Mouse (Mus musculus) layer of hippocampus, adult 9-11 months (tissue): ENCODE measurements around the gene Hax1.

Experiments
- DNase-seq: peaks from one replicate; pipeline ENCODE4 v3.0.0; 2022

Gene Hax1

GRCm38 (mm10) chr3:89998612-89999054 lies at the start of gene Hax1:
Hax1 (minus strand) TSS chr3:89998780.
- DNase-seq = peak; percentile 93

DNA sequence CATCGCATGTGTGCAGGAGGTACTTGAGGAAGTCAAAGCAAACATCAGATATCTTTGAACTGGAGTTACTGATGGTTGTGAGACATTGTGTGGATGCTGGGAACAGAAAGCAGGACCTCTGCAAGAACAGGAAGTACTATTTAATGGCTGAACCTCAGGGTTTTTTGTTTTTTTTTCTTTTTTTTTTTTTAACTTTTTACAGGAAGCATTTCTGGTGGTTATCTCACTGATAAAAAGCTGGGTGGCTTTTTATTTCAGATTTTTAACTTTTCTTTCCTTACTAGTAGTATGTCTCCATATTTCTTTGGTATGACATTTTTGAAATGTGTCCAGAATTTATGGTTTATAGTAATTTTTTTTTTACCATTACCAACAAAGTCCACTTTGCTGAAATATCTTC lies 37.7 kb upstream of the Hax1 start:
- DNase-seq = no peak

GRCm38 (mm10) chr3:90034653-90035052 lies 36.1 kb upstream of the Hax1 start:
- no peak for DNase-seq

DNA sequence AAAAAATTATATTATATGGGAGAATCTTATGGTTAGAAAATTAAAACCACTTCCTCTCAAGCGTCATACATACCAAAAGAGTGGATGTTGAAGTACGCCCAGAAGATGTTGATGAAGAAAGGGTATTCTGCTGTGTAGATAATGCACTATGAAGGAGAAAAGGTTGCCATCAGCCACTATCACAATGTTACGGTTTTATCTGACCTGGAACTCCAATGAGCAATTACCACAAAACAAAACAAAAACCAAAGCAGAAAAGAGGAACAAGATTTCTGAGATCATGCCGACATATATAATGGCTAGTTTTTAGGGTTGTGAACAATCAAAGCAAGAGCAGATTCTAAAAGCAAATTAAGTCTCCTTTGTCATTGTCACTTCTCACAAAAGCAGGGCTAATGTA lies 18.0 kb upstream of the Hax1 start:
- DNase-seq = no peak

DNA sequence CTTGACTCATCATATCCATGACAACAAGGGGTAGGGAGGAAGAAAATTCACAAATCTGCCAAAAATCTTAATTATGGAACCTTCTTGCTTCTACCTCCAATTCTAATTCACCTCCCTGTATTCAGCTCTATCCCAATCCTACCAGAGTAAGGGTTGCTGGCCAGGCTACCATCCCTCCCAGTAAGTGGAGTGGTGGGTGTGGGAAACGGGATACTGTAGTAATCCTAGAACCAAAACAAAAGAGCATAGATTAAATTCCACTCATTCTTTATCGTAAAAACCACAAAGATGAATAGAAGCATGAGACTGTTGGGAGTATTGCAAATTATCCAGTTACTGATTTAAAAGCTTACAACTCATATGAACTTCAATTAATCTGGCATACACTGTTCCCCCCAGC lies 11.7 kb upstream of the Hax1 start:
- DNase-seq = no peak

- DNase-seq = no peak
Measured at GRCm38 (mm10) chr3:90004091-90004796, 5.7 kb upstream of the Hax1 start.

DNA sequence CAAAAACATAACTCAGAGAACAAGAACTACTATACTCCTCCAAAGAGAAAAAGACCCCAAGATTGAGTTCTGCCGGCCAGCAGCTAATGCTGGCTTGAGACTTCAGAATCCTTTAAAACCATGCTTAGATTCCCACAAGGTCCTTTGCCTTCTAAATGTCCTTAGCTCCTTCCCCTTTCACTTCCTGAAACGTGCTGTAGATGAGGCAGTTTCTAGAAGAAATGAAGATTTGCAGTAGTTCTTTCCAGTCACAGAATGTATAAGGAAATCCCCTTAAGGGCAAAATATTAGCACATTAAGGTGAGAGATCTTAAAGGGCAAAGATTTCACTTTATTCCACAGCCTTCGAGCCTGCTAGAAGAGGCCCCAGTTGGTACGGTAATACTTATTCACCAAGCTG lies 1.2 kb upstream of the Hax1 start:
- DNase-seq = no peak

GRCm38 (mm10) chr3:89999090-89999489 lies 510 bp upstream of the Hax1 start:
- DNase-seq = no peak

- peak; percentile 12 for DNase-seq
Measured at GRCm38 (mm10) chr3:89997791-89998495, 637 bp downstream of the Hax1 start.

DNA sequence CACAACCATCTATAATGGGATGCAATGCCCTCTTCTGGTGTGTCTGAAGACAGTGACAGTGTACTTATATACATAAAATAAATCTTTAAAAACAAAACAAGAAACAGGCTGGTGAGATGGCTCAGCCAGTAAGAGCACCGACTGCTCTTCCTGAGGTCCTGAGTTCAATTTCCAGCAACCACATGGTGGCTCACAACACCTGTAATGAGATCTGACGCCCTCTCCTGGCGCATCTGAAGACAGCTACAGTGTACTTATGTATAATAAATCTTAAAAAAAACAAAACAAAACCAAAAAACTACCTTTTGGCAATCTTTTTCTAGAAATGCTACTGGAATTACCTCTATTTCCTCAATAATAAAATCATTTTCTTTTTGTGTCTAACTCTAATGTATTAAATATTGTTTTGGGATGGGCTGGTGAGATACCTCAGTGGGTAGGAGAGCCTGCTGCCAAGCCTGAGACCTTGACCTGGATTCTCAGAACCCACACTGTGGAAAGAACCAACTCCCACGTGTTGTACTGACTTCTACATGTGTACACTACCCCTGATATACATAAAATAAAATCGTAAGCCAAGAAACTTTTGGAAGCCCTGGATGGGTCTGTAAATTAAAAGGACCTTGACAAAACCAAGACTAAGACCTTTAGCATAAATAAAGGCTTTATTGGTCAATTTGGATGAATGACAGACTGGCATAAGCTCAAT lies 3.6 kb downstream of the Hax1 start:
- no peak for DNase-seq

- DNase-seq = no peak
Measured at GRCm38 (mm10) chr3:89987822-89988221, 10.8 kb downstream of the Hax1 start.

- no peak for DNase-seq
Measured at GRCm38 (mm10) chr3:89987211-89987610, 11.4 kb downstream of the Hax1 start.

GRCm38 (mm10) chr3:89982426-89982825 lies 16.2 kb downstream of the Hax1 start:
- DNase-seq = no peak

GRCm38 (mm10) chr3:89976859-89977258 lies 21.7 kb downstream of the Hax1 start:
- no peak for DNase-seq

DNA sequence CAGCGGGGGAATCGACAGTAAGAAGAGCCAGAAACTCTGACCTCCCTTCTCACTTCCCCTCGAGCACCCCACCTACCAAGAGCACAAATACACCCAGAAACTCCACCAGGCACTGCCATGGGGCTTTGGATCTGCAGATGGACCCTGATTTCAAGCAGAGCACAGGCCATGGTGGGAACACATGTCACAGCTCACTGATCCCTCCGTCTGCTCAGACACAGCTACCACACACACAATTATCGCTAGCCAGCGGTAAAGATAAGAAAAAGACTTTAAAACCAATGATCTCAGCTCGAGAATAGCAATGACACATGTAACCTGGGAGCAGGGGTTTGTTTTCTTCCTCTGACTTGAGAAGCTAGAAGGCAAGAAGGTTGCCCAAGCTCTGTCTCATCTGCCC lies 30.1 kb downstream of the Hax1 start:
- no peak for DNase-seq

DNA sequence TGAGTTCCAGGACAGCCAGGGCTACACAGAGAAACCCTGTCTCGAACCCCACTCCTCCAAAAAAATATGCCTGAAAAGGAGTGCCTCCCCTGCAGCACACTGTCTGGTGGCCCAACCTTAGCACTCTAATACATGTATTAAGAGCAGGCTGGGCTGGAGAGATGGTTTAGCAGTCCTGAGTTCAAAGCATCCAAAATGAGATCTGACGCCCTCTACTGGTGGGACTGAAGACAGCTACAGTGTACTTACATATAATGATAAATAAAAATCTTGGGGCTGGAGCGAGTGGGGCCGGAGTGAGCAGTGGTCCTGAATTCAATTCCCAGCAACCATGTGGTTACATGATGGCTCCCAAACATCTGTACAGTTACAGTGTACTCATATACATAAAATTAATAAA lies 31.6 kb downstream of the Hax1 start:
- DNase-seq = no peak

- DNase-seq = no peak
Measured at GRCm38 (mm10) chr3:89965972-89966371, 32.6 kb downstream of the Hax1 start.

DNA sequence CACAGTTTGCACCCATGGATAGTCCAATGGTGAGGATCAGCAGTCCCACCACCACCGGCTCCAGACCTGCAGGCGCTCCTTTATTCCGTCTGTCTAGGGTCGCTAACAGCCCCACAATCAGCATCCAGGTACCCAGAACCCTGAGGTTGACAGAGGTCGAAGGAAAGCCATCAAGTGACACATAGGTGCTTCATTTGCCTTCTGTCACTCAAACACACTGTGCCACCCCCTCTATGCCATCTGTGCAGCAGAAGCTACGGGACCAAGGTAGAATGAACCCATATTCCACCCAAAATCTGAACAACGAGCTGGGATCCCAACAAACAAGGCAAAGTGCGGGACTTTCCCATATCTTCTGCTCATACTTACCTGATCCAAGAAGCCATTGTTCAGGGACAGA lies 33.0 kb downstream of the Hax1 start:
- no peak for DNase-seq

GRCm38 (mm10) chr3:89963926-89964739 lies 34.4 kb downstream of the Hax1 start:
- peak; percentile 45 for DNase-seq

GRCm38 (mm10) chr3:89963221-89963763 lies 35.3 kb downstream of the Hax1 start, which contains the start of gene Atp8b2:
Atp8b2 (minus strand) TSS chr3:89963508.
- peak; percentile 48 for DNase-seq

- DNase-seq = no peak
Measured at GRCm38 (mm10) chr3:89962751-89963220, 35.8 kb downstream of the Hax1 start.

DNA sequence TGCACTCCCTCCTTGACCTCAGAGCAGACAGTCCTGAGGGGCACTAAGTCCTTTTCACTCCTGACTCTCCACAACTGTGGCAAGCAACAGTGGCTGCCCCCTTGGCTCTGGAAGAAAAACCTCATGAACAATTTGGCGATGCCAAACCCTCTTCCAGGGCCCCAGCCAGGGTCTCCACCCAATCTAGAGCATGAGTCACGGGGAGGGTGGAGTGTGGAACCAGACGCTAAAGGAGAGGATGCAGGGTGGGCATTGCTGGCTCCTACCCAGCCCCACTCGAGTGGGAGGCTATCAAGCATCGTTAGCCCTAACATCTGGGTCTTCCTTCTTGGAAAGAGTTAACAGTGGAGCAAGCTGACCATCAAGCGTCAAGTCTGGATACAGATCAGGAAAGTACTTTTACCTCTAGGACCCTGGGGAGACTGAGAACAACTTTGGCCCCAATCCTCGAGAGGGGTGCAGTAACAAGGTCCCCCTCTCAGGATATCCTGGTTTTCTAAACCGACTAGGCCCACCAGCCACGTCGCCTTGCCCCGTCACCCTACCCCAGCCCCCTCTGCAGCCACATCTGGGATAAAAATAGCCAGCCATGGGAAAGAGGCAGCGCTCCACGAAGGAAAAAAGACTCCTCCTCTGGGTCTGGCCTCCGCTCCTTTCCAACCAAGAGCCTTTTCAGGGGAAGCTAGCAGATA lies 36.4 kb downstream of the Hax1 start:
- DNase-seq = no peak
